9 mouse cellular contexts compared by ENCODE assay signal in genomic region chr9:121605414-121606278, GRCm38 (mm10). TPM values are rescaled to one million over a fixed set of nuclear protein-coding genes. Genes with fewer than 3 reads are reported as not detected.
DNase-seq lines count a peak whose midpoint lies in the region; ATAC-seq and TF ChIP-seq lines count a peak whose summit lies in the region.
"Had no signal": no experiment of that assay in that cellular context is flagged by ENCODE, and none has a peak within 500 bp of the region (broad histone marks: within the 10 kb centered on the region; RNA-seq: fewer than 3 reads in every experiment).

No protein-coding gene starts in this region.

- peak; percentile 69 for ATAC-seq in heart, embryonic 12.5 days (ENCODE audit: insufficient number of reproducible peaks, low FRiP score)
- peak; percentile 58; the same call in 1 of the 2 replicates for ATAC-seq in kidney, postnatal 0 days (replicated peaks; ENCODE audit: low FRiP score, low read depth)
- 0 out of 2 replicates have a peak, but pooled peaks have one; percentile 26 for ATAC-seq in liver, embryonic 13.5 days (ENCODE audit: low read depth)
- 0 out of 2 replicates have a peak, but pooled peaks have one; percentile 3 for ATAC-seq in neutrophil, adult 5-6 weeks (ENCODE audit: extremely low read depth, insufficient number of reproducible peaks, low FRiP score, poor library complexity, severe bottlenecking)

- 0 out of 2 replicates have a peak, but pooled peaks cover 11% of the 10 kb centered on the region for H3K27me3 ChIP-seq in heart, embryonic 12.5 days (replicated peaks)
- no peaks in the 10 kb centered on the region for H3K27me3 ChIP-seq in kidney, postnatal 0 days (ENCODE audit: insufficient read depth, low read length)
- peaks cover 3% of the 10 kb centered on the region for H3K27me3 ChIP-seq in liver, embryonic 13.5 days

- no peak for TF ChIP-seq POLR2A in bone marrow macrophage, adult 2 months (IDR thresholded peaks at IDR 0.05; ENCODE audit: borderline replicate concordance, low read depth, low read length)
- no peak for TF ChIP-seq POLR2A in embryonic fibroblast, embryonic 13.5 days (IDR thresholded peaks at IDR 0.05; ENCODE audit: low read depth, low read length)

- TF ChIP-seq CTCF in bone marrow macrophage, adult 2 months (IDR thresholded peaks at IDR 0.05; ENCODE audit: low read depth, low read length), result peak; percentile 69
- peak; percentile 78; the same call in 1 of the 2 replicates for TF ChIP-seq CTCF in embryonic fibroblast, embryonic 13.5 days (IDR thresholded peaks at IDR 0.05; ENCODE audit: borderline replicate concordance, insufficient read depth, low read length)
- peak; percentile 96 for TF ChIP-seq CTCF in kidney, postnatal 0 days (IDR thresholded peaks at IDR 0.05; ENCODE audit: low read depth)

- peaks cover 25% of the 10 kb centered on the region for H3K4me1 ChIP-seq in bone marrow macrophage, adult 2 months (ENCODE audit: control insufficient read depth, insufficient read depth, low read length)
- H3K4me1 ChIP-seq in embryonic fibroblast, embryonic 13.5 days (ENCODE audit: control insufficient read depth, insufficient read depth, low read length), result no peaks in the 10 kb centered on the region; the same call in 1 of the 2 replicates
- peaks cover 6% of the 10 kb centered on the region for H3K4me1 ChIP-seq in heart, embryonic 12.5 days (replicated peaks)
- no peaks in the 10 kb centered on the region for H3K4me1 ChIP-seq in kidney, postnatal 0 days (replicated peaks; ENCODE audit: insufficient read depth, low read length)
- no peaks in the 10 kb centered on the region for H3K4me1 ChIP-seq in liver, embryonic 13.5 days (replicated peaks)

- H3K9me3 ChIP-seq in heart, embryonic 12.5 days (replicated peaks), result no peaks in the 10 kb centered on the region
- no peaks in the 10 kb centered on the region for H3K9me3 ChIP-seq in kidney, postnatal 0 days (replicated peaks; ENCODE audit: low read length)
- H3K9me3 ChIP-seq in liver, embryonic 13.5 days (replicated peaks), result no peaks in the 10 kb centered on the region

- DNase-seq in CD4-positive helper T cell, adult 2 months (ENCODE audit: low read depth, low spot score), result peak; percentile 61
- peak; percentile 94 for DNase-seq in kidney, postnatal 0 days (ENCODE audit: low spot score)
- DNase-seq in liver, embryonic 13.5 days, result peak; percentile 15
- peak; percentile 10 to 25 for DNase-seq in thymus, adult 18-20 months

- no peak overlapping the region for H3K27ac ChIP-seq in bone marrow macrophage, adult 2 months (ENCODE audit: insufficient read depth, low read depth, low read length)
- no peak overlapping the region for H3K27ac ChIP-seq in embryonic fibroblast, embryonic 13.5 days (ENCODE audit: insufficient read depth, low read length)
- H3K27ac ChIP-seq in heart, embryonic 12.5 days (ENCODE audit: poor library complexity, severe bottlenecking), result no peak overlapping the region
- H3K27ac ChIP-seq in kidney, postnatal 0 days, result no peak overlapping the region
- no peak overlapping the region for H3K27ac ChIP-seq in liver, embryonic 13.5 days

- no peak overlapping the region for H3K4me2 ChIP-seq in heart, embryonic 12.5 days
- H3K4me2 ChIP-seq in kidney, postnatal 0 days (ENCODE audit: low read length), result no peak overlapping the region
- H3K4me2 ChIP-seq in liver, embryonic 13.5 days, result no peak overlapping the region

- no peak overlapping the region for H3K4me3 ChIP-seq in bone marrow macrophage, adult 2 months (ENCODE audit: insufficient read depth, low read length)
- H3K4me3 ChIP-seq in embryonic fibroblast, embryonic 13.5 days (ENCODE audit: insufficient read depth, low read length), result no peak overlapping the region
- no peak overlapping the region for H3K4me3 ChIP-seq in heart, embryonic 12.5 days
- H3K4me3 ChIP-seq in kidney, postnatal 0 days (replicated peaks; ENCODE audit: low read depth, low read length), result no peak overlapping the region
- H3K4me3 ChIP-seq in liver, embryonic 13.5 days (replicated peaks), result no peak overlapping the region
- H3K4me3 ChIP-seq: erythroblast, embryonic 14.5 days had no signal

- no peak overlapping the region for H3K9ac ChIP-seq in heart, embryonic 12.5 days
- no peak overlapping the region for H3K9ac ChIP-seq in kidney, postnatal 0 days (ENCODE audit: low read depth, low read length)
- H3K9ac ChIP-seq in liver, embryonic 13.5 days, result no peak overlapping the region

- no peaks in the 10 kb centered on the region for H3K36me3 ChIP-seq in heart, embryonic 12.5 days
- no peaks in the 10 kb centered on the region for H3K36me3 ChIP-seq in kidney, postnatal 0 days (ENCODE audit: insufficient read depth, low read length)
- H3K36me3 ChIP-seq in liver, embryonic 13.5 days, result no peaks in the 10 kb centered on the region

- WGBS in heart, embryonic 12.5 days, result 53% methylated on average over 12 of the region's 12 CpGs
- WGBS in kidney, postnatal 0 days, result 59% methylated on average over 12 of the region's 12 CpGs
- WGBS in liver, embryonic 13.5 days (ENCODE audit: insufficient replicate concordance), result 40% methylated on average over 12 of the region's 12 CpGs

RNA-seq across cellular contexts. Expression of gene Lyzl4, which starts 36.2 kb away (rescaled TPM):
- 11.5 and 11.8 TPM in 2 replicates for polyA plus RNA-seq in bone marrow macrophage, adult 2 months (2012; ENCODE audit: insufficient read depth, insufficient read length, missing spikeins)
- not detected in 2 replicates for polyA plus RNA-seq in embryonic fibroblast, embryonic 13.5 days (2011; ENCODE audit: insufficient read length, low read depth, missing spikeins)
- not detected in 2 replicates for polyA plus RNA-seq in heart, embryonic 12.5 days (2016; fragmentation: Nextera tagmentation; extraction: Ambion mirVana)
- 0.28 TPM in 1 of 2 replicates, not detected in the other for polyA plus RNA-seq in kidney, postnatal 0 days (2015; fragmentation: Nextera tagmentation; extraction: Ambion mirVana)
- polyA plus RNA-seq in liver, embryonic 13.5 days (2015; fragmentation: Nextera tagmentation; extraction: Ambion mirVana), result 0.14 TPM in 1 of 2 replicates, not detected in the other
- total RNA-seq in neutrophil, adult 5-6 weeks (2017), result not detected in 2 replicates
- polyA plus RNA-seq: erythroblast, embryonic 14.5 days had no signal

RNA-seq across cellular contexts. Expression of gene Vipr1, which starts 36.9 kb away (rescaled TPM):
- 4.1 and 4.8 TPM in 2 replicates for polyA plus RNA-seq in bone marrow macrophage, adult 2 months (2012; ENCODE audit: insufficient read depth, insufficient read length, missing spikeins)
- polyA plus RNA-seq in embryonic fibroblast, embryonic 13.5 days (2011; ENCODE audit: insufficient read length, low read depth, missing spikeins), result 0.14 TPM in 1 of 2 replicates, not detected in the other
- 0.15 and 0.21 TPM in 2 replicates for polyA plus RNA-seq in heart, embryonic 12.5 days (2016; fragmentation: Nextera tagmentation; extraction: Ambion mirVana)
- 0.13 and 0.17 TPM in 2 replicates for polyA plus RNA-seq in kidney, postnatal 0 days (2015; fragmentation: Nextera tagmentation; extraction: Ambion mirVana)
- 0.27 and 0.29 TPM in 2 replicates for polyA plus RNA-seq in liver, embryonic 13.5 days (2015; fragmentation: Nextera tagmentation; extraction: Ambion mirVana)
- 4.4 and 5.8 TPM in 2 replicates for total RNA-seq in neutrophil, adult 5-6 weeks (2017)
- polyA plus RNA-seq: erythroblast, embryonic 14.5 days had no signal

Comparison
In these comparisons a context has a peak if more than half of its experiments do, and no peak if none do; other contexts are left out.
1. DNase-seq: peak in every context shown above with its lines; median percentile 94 in kidney, postnatal 0 days; 61 in CD4-positive helper T cell, adult 2 months; 18 in thymus, adult 18-20 months; 15 in liver, embryonic 13.5 days.
2. ATAC-seq: peak in every context shown above with its lines; median percentile 69 in heart, embryonic 12.5 days; 58 in kidney, postnatal 0 days; 26 in liver, embryonic 13.5 days; 3 in neutrophil, adult 5-6 weeks.